Mouse (Mus musculus) cortical plate, adult 2 months (tissue): ENCODE results near the gene Atad5.

ENCODE experiments used
- CTCF ChIP-seq: fragments of 200-500 bp; IDR thresholded peaks from 2 replicates; pipeline ENCODE4 v1.5.1; 2011; ENCODE audit warnings: mild to moderate bottlenecking, control low read depth, low read length; ENCODE audit not compliant: insufficient read depth; ENCODE audit errors: extremely low read depth
- POLR2A ChIP-seq: fragments of 200-500 bp; IDR thresholded peaks from 2 replicates; pipeline ENCODE4 v1.6.1; 2011; ENCODE audit warnings: mild to moderate bottlenecking, low read length, control low read depth; ENCODE audit not compliant: insufficient read depth; ENCODE audit errors: extremely low read depth

- TF ChIP-seq CTCF, result no peak
- TF ChIP-seq POLR2A, result no peak
Measured at GRCm38 (mm10) chr11:80053171-80053570, 36.0 kb upstream of the Atad5 start.
